Mouse (Mus musculus): ENCODE data around the gene Pacsin3.
"Not testable (repeated sequence)": the region's sequence is repeated elsewhere in the genome, so short reads cannot be mapped to it uniquely, and the experiment has no call there.

Gene Pacsin3

DNA sequence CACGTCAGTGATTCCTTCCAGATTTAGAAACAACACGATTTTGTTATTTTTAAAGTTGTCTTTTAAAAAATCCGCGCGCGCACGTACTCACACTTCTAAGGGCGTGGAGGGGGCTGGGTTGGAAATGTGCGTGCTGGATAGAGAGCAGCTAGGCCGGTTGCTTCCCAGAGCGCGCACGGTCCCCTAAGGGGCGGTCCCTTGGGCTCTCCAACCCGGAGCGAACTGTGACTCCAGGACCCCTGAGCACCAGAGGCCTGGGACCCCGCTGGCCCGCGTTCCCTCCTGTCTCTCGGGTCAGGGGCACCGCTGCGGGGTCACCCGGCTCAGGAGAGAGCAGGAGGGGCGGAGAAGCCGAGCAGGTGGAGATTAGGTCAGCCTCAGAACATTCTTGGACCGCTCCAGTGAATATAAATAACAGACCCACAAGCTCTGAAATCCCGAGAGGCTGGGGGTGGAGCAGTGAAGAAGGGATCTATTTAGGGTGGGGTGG, at the start of gene Pacsin3:
TSS of gene Pacsin3 (plus strand) at position 294 of the 490 bp plus-strand sequence.
- DNase-seq (ENCODE audit: low read depth, low spot score) = no peak

DNA sequence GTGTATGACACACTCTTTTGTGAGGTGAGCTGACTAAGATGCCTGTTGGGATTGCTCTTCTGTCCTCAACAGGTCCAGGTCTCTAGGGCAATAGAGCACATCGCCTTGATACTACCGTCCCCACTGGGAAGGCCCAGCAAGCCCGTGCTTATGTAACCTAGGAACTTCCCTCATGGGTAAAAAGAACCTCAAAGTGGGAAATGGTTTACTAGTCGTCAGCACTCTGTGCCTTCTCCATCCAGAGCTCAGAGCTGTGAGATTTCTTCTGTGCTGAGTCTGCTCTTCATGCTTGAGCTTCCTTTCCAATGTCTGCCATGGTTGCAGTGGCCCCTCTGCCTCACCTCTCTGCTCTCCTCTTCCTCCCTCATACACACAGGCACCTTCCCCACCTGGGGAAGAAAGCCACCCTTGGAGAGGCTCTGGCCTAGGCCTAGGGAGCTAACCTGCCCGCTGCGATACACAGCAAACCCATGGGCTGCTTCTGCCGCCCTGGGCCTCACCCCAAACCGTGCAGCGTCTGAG, 49.4 kb upstream of the Pacsin3 start:
- no peak for DNase-seq (ENCODE audit: low read depth, low spot score)

DNA sequence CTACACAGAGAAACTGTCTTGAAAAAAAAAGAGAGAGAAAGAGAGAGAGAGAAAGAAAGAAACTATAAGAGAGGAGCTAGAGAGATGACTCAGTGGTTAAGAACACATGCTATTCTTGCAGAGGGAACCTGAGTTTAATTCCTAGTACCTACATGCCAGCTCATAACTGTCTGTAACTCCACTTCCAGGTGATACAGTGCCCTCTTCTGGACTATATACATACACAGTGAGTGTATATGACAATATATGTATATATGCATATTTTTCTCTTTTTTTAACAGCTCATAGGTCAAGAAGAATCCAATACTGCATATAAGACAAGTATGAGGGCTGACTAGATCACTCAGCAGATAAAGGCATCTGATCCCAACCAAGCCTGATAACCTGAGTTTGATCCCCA, 42.4 kb upstream of the Pacsin3 start:
- DNase-seq (ENCODE audit: low read depth, low spot score) = no peak

DNA sequence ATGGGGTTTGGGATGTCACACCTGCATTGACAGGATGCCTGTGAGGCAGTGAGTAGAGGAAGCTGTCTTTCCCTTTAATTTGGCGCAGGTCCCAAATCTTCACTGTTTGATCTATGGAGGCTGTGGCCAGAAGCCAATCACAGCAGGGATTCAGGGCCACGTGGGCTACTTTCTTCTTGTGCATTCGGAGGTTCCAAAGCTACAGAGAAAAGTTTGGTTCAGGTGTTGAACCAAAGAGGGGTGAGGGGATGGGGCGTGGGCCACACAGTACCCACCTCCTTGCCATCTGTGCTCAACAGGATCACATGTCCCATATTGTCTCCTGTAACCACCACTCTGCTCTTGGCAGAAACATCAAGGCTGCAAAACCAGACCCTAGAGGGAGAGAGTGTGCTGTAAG, 38.7 kb upstream of the Pacsin3 start:
- no peak for DNase-seq (ENCODE audit: low read depth, low spot score)

DNA sequence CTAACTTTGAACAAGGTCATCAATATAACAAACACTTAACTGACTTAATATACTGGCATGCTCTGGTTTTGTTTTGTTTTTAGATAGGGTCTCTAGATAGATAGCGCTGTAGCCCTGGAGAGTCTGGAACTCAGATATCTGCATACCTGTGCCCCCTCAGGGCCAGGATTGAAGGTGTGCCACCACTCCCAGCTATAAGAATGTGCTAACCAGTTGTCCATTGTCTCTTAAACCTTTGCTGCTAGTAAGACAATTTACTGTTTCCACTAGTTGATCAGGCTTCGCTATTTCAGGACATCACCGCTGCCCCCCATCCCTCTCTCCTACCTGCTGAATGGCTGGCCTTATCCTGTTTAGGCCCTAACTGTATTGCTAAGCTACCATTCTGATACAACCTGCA, 35.3 kb upstream of the Pacsin3 start:
- DNase-seq (ENCODE audit: low read depth, low spot score) = no peak

DNA sequence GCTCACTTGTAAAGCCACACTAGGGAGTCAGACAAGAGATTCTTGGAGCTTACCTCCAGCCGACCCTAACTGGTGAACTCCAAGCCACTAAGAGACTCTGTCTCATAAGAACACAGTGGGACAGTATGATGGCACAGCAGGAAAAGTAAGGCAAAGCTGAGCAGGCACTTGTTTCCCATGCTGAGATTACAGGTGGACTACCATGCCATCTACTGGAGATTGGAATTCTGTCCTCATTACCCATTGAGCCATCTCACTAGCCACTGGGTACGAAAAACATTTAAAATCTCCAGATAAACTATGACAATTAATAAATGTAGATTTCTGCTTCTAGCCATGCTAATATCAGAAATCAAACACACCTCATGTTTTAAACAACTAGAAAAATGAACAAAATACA, 32.1 kb upstream of the Pacsin3 start:
- DNase-seq (ENCODE audit: low read depth, low spot score) = no peak

DNA sequence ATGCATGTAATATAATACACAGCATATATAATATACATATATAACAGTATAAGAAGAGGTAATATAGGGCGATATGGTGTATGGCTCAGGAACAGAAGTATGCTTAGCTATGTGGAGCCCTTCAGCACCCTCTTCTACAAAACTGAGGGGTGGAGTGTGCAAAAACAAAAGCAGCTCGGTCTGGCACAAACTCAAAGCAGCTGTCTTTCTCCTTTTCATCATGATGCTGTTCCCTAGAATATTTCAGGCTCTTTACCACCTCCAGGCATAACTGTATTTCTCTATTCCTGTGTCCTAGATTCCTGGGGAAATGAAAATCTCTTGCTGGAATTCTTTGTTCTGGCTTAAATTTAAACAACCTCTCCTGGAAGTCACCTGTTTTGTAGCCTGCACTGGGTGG, 26.0 kb upstream of the Pacsin3 start:
- no peak for DNase-seq (ENCODE audit: low read depth, low spot score)

DNA sequence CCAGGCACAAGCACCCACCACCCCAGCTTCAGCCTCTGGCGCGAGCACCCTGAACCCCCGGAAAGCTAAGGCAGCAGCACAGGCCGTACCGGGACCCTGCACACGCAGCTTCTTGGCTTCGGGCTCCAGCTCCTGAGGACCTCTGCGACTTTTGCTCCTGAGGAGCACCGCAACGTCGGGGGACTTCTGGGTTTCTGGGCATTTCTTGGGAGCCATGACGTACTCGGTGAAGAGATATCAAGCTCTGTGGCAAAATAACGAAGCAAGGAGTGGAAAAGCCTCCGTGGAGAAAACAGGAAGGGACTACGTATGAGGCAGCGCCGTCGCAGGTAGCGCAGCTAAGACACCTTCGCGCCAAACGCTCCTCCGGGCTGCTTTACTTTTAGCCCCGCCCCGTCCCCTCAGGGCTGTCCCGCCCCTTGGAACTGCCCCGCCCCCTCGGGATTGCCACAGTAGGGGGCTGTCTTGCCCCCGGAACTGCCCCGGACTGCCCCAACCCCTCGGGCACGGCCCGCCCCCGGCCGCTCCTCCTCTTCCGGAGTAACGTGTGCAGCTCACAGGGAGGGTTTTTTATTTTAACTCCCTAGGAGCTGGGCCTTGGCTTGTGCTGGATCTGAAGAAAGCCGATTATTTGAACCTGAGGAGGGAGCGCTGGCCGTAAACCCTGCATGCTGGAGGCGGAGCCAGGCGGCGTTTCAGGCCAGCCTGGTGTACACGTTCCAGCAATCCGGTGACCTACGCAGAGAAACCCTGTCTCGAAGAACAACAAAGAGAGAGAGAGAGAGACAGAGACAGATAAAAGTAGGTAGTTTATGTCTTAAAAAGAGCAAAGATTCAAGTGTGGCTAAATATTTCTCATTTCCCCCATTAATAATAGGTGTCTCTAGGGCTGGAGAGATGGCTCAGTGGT, 18.9 kb upstream of the Pacsin3 start, which contains the start of gene Ddb2:
TSS of gene Ddb2 (minus strand) at position 382 of the 910 bp plus-strand sequence.
- DNase-seq (ENCODE audit: low read depth, low spot score) = peak; percentile 97

DNA sequence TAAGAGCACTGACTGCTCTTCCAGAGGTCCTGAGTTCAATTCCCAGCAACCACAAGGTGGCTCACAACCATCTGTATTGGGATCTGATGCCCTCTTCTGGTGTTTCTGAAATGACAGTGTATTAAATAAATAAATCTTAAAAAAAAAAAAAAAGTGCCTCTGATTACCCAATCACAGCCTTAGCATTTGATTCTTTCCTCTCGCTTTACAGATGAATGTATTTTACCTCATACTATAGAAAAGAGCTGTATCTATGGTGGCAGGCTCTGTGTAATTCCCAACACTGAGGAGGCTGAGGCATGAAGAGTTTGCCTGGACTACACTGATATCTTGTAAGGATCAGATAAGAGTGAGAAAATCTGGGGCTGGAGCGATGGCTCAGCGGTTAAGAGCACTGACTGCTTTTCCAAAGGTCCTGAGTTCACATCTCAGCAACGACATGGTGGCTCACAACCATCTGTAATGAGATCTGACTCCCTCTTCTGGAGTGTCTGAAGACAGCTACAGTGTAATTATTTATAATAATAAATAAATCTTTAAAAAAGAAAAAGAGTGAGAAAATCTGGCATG, 18.2 kb upstream of the Pacsin3 start:
- not testable (repeated sequence) for DNase-seq (ENCODE audit: low read depth, low spot score)

DNA sequence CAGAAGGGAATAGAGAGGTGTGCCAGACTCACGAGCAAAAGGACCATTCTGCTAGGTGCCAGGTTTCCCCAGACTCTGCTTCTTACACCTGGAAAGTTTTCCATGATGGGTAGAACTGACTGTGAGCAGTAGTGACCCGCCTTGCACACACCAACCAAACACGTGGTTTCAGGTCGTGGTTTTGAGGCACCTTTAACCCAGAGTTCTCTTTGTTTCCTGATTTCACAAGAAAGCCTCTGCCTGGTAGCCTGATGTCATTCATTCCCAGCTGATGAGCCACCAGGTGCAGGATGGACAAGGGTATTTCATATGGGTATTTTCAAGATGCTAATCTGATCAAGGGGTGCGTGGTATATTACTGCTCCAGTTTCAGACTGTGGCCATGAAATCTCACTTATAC, 13.2 kb upstream of the Pacsin3 start:
- DNase-seq (ENCODE audit: low read depth, low spot score) = no peak

DNA sequence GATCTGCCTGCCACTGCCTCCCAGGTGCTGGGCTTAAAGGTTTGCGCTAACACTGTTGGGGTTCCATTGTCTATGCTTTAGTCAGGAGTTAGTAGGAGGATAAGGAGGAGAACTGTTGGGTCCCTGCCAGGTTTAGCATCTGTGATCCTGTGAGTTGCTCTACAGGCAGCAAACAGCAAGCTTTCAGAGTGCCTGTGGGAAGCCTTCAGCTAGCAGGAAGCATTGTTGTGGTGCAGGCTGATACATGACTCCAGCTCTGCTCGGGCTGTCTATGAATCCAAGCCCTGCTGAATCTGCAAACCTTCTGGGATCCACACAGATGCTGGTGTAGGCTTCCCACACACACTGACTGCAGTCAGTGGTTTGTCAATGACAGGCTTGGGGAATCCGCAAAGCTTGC, 12.3 kb upstream of the Pacsin3 start:
- no peak for DNase-seq (ENCODE audit: low read depth, low spot score)

DNA sequence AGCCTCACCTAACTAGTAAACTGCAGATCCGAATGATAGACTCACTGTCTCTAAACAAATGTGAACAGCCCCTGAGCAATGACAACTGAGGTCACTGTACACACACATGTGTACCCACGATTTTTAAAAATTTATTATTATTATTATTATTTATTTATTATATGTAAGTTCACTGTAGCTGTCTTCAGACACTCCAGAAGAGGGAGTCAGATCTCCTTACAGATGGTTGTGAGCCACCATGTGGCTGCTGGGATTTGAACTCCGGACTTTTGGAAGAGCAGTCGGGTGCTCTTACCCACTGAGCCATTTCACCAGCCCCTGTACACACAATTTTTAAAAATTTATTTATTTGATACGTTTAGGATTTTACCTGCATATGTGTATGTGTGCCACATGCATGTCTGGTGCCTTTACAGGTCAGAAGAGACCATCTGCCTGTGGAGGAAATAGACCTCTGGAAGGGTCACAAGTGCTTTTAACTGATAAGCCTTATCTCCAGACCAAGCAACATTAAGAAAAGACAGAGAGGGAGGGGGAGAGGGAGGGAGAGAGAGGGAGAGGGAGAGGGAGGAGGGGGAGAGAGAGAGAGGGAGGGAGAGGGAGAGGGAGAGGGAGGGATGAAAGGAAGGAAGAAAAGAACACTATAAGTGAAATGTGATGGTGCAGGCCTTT, 11.1 kb upstream of the Pacsin3 start:
- DNase-seq (ENCODE audit: low read depth, low spot score) = no peak

DNA sequence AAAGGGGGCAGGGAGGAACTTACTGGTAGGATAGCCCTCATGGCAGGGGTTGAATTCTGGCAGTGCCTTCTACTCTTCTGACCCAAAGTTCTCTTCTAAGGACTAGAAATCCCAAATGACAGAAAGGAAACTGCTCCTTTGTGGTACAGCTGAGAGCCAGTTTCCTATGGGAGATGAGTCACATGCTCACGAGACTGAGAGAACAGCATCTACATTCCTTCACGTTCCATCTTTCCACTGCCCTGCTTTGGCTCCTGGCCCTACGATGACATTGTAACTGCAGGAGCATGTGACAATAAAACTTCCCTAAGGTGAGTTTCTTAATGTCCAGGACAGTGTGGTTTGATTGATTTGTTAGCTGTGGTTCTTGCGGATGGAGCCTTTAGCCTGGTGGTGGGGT, 7.4 kb upstream of the Pacsin3 start:
- DNase-seq (ENCODE audit: low read depth, low spot score) = no peak

DNA sequence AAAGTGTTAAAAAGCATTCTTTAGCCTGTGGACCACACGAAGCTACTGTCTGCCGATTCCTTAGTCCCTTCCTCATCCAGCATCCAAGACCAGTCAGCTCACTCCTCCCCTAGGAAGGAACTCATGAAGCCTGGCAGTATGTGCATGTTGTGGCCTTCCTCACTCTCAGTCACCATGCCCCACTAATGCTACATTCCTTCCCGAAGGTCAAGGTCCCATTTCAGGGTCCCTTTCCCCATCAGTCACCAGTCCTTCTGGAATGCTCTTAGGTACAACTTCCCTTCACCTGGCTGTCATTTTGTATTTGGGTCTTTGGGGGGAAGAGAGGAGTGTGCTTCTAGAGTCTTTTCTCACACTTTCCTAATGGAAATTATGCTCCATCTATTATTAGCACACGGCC, 3.8 kb upstream of the Pacsin3 start:
- DNase-seq (ENCODE audit: low read depth, low spot score) = no peak

DNA sequence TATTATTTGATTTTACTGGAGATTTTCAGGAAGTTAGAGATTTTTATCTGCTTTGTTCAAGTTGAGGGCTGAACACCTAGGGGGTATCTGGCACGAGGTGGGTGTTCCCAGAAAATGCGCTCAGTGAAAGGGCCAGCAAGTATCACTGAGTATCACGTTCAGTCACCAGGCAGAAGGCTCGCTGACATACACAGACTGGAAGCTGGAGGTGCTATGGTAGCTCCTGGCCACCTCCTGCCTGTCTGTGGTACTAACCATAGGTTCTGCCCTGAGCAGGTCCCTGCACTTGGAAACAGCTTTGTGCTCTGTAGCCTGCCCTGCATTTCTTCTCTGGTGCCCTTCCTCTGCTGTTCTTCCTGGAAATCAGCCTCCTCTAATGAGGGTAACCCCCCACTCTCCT, 3.2 kb upstream of the Pacsin3 start:
- DNase-seq (ENCODE audit: low read depth, low spot score) = no peak

DNA sequence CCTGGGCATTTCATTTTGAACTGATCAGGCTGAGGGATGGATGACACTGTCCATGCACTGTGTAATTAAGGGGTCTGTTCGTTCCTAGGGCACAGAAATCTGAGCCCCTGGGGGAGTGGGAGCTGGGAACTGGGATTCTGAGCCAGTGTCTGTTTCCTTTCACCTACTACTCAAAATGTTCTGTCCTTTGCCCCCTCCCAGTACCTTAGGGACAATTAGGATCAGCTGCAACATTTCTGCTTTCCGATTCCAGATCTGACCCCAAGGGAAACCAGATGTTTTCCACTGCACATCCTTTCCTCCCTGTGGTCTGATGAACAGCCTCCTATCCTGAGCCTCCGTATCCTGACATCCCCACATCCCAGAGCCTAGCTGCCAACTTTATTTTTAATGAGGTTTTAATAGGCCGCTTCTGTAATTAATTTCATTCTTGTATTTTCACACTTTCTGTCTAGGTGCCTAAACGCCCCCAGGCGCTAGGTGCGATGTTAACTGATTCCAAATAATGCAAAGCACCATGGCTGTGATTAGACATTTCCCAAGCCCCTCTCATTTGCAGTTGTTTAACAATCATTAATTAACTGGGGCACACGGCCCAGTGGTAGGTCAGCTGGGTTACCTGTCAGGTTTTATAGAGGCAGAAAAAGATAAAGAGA, 901 bp upstream of the Pacsin3 start:
- no peak for DNase-seq (ENCODE audit: low read depth, low spot score)

DNA sequence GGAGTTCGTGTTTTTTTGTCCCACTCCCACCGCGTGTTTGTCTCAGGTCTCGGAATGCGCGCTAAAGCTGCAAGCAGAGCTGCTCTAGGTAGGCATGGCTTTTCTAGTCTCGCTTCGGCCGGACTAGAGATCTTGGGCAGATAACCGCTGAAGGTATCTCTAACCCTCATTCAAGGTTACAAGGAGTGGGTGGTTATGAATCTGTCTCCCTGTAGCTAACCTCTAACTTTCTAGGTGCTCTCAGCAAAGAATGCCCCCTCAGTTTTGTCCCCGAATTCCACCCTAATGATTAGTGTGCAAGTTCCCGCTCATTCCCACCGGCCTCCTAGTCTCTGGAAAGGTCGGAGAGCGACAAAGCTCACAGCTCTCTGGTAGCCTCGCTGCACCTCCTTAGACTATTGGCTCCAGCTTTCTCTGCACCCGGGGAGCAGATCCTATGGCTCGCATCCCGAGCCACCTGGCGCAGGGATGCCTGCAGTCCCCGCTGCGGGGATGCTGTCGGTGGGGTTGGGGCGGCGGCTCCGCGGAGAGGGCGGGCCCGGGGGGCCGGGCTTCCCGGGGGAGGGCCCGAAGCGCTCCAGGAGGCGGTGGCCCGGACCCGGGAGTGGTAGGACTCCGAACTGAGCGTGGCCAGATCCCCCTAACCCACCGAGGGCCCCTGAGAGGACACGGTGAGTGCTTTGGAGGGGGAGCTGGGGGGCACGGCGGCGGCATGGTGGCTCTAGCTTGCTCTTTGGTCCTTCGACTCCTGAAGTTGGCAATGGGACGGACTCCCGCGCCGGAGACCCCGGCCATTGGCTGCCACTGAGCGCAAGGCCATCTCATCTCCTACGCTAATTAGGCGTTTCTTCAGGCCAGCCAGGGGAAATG, 737 bp downstream of the Pacsin3 start:
- DNase-seq (ENCODE audit: low read depth, low spot score) = no peak

DNA sequence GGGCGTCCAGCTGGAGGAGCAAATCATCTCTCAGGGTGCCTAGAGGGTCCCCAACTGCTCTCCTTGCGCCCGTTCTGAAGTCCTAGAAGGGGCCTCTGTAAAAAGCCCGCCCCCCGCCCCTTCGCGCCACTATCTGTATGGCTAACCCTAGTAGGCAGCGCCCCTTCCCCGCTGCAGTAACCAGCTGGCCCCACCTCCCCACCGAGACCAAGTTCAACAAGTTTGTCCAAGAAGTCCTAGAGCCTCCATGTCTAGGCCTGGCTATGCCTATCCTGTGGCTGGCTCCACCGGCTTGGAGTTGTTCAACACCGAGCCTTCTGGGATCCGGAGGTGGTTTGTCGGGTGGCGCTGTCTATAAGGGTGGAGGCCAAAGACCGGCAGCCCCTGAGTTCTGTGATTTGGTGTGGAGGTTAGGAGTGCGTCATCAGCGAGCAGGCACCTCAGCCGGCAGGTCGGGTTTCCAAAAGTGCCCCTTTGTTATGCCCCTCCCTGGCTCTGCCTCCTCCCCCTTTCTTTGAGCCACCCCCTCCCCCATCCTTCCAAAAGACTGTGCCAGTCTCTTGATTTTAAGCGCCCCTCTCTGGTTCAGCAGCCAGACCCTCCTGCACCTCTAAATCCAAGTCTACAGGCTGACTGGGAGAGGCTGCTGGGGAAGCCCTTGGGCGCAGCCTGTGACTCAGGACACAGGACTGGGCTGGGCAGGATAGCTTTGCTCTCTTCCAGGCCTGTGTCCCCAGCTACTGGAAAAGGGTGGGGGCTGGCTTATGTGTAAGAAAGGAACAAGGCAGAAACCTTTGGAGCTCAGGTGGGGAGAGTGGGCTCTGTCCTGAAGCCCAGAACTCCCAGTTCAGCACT, 1.6 kb downstream of the Pacsin3 start:
- no peak for DNase-seq (ENCODE audit: low read depth, low spot score)

DNA sequence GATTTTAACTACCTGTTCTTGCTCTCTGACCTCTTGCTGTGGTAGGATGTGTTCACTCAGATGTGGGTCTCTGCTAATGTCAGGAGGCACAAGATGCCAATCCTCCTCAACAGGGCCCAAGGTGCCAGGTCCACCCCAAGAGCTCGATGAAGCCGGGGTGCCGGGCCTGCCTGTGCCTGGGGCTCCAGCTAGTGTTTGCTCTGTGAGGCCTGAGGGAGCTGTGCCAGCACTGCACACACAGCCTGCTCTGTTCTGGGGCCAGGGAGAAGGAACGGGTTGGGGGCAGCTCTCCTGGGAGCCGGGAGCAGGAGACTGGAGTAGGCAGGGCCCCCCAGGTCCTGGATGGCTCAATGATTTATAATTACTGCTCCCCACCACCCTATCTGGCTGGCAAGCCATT, 2.3 kb downstream of the Pacsin3 start:
- no peak for DNase-seq (ENCODE audit: low read depth, low spot score)

DNA sequence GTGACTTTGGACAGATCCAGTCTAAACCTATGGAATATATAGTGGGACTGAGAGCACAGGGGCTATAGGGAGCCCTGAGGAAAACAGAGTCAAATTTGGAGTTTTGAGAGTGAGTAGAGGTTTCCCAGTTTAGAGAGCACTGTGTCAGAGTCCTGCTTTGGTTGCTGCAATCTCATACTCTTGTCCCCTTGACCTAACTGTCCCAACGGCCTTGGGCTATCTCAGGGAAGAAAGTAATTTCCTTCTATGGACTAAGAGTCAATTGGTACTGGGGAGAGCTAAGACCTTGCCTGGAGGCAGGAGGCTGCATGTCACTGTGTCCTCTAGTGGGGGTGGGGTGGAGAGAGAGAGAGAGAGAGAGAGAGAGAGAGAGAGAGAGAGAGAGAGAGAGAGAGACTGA, 3.1 kb downstream of the Pacsin3 start:
- DNase-seq (ENCODE audit: low read depth, low spot score) = no peak
